Mouse (Mus musculus) olfactory bulb, adult 2 months (tissue): ENCODE results near the gene 1700020A23Rik.

Source experiments
- CTCF ChIP-seq: fragments of 200-500 bp; IDR thresholded peaks from 2 replicates; pipeline ENCODE4 v1.5.1; 2012; ENCODE audit warnings: low read depth, mild to moderate bottlenecking, low read length, moderate library complexity; ENCODE audit not compliant: insufficient read depth
- POLR2A ChIP-seq: fragments of 200-500 bp; IDR thresholded peaks from 2 replicates; pipeline ENCODE4 v1.6.1; 2012; ENCODE audit warnings: mild to moderate bottlenecking, low read depth, low read length, moderate library complexity; ENCODE audit not compliant: insufficient read depth

DNA sequence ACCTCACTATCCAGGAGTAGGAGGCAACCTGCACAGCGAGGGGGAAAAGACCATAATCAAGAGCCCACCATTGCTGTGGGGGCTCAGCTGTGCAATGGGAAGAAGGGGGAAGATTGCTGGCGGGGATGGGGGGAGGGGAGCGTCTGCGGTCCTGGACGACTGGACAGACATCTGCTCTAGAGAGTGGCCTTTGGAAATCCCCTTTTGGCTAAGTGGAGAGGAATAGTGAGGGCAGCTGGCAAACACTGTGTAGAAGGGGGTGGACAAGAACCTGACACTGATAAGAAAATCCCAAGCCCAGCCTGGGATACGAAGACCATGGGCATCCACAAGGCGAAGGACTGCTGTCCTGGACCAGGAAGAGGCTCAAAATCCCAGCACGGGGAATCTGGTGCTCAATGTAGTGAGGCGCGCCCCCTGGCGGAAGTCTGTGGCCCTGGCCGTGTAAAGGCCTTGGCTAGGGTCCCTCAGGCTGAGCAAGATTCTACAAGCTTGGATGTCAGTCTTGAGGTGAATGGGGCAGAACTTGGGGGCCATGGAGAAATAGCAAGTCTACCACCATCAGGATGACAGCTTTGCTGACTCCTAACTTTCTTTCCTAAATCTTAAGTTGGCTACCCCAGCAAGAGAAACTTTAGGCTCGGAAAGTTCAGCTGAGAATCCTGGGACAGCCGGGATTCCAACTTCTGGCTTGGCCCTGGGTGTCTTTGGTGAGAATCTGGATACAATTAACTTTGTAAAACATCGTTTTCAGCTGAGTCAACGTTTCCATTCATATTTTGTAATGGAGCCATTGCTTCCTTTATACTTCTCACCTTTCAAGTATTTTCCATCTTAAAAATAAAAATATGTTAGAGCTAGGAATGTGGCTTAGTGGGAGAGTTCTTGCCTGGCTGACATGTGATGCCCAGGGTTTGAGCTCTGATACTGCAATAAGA is 6.8 kb downstream of the 1700020A23Rik start:
- TF ChIP-seq CTCF (peak; percentile 92), POLR2A (no peak)
